Mouse (Mus musculus) embryonic facial prominence, embryonic 11.5 days (tissue): ENCODE measurements around the gene Exoc7. TPM values are rescaled to one million over a fixed set of nuclear protein-coding genes. Genes with fewer than 3 reads are reported as not detected.

Source experiments
- ATAC-seq: fragments of 200-750 bp; cut with Nextera tagmentation; replicated peaks from 2 replicates; pipeline ENCODE4 v1.8.0; 2017; ENCODE audit warnings: low read depth; ENCODE audit not compliant: insufficient number of reproducible peaks, low FRiP score, low TSS enrichment
- DNase-seq: peaks from one replicate; pipeline ENCODE4 v3.0.0-alpha.2; 2015; ENCODE audit warnings: low spot score
- H3K27ac ChIP-seq: fragments of 300-500 bp; sonication (generic); replicated peaks from 2 replicates; pipeline ENCODE4 v1.5.1; 2014; ENCODE audit warnings: mild to moderate bottlenecking, low read depth, low read length, control low read depth
- H3K27me3 ChIP-seq: fragments of 300-500 bp; sonication (generic); 2 replicates; pipeline ENCODE4 v1.6.1; 2014; ENCODE audit warnings: mild to moderate bottlenecking, low read length, moderate library complexity, mixed read lengths; ENCODE audit not compliant: control insufficient read depth, insufficient read depth
- H3K36me3 ChIP-seq: fragments of 300-500 bp; sonication (generic); replicated peaks from 2 replicates; pipeline ENCODE4 v1.6.1; 2014; ENCODE audit warnings: low read depth, mild to moderate bottlenecking, low read length, moderate library complexity, mixed read lengths; ENCODE audit not compliant: control insufficient read depth, insufficient read depth
- H3K4me1 ChIP-seq: fragments of 300-500 bp; sonication (generic); 2 replicates; pipeline ENCODE4 v1.6.1; 2014; ENCODE audit warnings: low read length, mixed read lengths; ENCODE audit not compliant: control insufficient read depth, insufficient read depth
- H3K4me2 ChIP-seq: fragments of 300-500 bp; sonication (generic); 2 replicates; pipeline ENCODE4 v1.6.1; 2014; ENCODE audit warnings: low read depth, mild to moderate bottlenecking, control low read depth, low read length, moderate library complexity
- H3K4me3 ChIP-seq: fragments of 300-500 bp; sonication (generic); 2 replicates; pipeline ENCODE4 v1.5.1; 2014; ENCODE audit warnings: low read depth, low read length, control low read depth
- H3K9ac ChIP-seq: fragments of 300-500 bp; sonication (generic); replicated peaks from 2 replicates; pipeline ENCODE4 v1.6.1; 2014; ENCODE audit warnings: mild to moderate bottlenecking, control low read depth, low read length
- H3K9me3 ChIP-seq: fragments of 300-500 bp; sonication (generic); replicated peaks from 2 replicates; pipeline ENCODE4 v1.6.1; 2016; ENCODE audit warnings: mild to moderate bottlenecking, low read length, inconsistent platforms, mixed read lengths; ENCODE audit not compliant: control insufficient read depth
- WGBS: fragments of 180-500 bp; shearing (Covaris S2); extraction: QIAGEN DNeasy Blood & Tissue Kit; methylation state at CpG from one replicate; pipeline ENCODE4 v1.1.7; 2014; 5-methylcytosine and 5-hydroxymethylcytosine counted together
- polyA plus RNA-seq: library from polyadenylated mRNA; unstranded; fragments of >200 nt; fragmentation: Nextera tagmentation; extraction: Ambion mirVana; gene quantifications from 2 replicates; pipeline ENCODE4 v1.2.1, GENCODE M21; 2014

The Exoc7 gene
- polyA plus RNA-seq, 1 experiment from 2014 or later = 64.2 TPM

DNA sequence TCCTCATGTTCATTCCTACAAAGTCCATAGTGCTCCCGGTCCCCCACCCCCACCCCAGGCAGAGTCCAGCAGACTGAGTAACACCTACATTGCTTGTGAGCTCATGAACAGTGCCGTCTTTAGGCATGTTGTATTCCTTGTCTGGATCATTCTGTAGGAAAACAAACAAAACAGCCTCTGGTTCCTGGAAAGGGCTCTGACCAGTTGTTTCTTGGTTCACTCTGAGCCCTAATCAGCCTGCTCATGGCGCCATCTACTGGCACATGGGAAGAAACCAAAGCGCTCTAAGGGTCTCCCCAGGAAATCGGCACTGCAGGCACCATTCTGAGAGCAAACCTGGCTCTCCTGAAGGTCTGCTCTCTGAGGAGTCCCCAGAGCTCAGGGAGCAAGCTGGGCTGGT, 12.7 kb downstream of the Exoc7 start:
- no peaks in the 10 kb centered on the region for H3K4me1 ChIP-seq
- H3K9me3 ChIP-seq = no peaks in the 10 kb centered on the region
- no peak overlapping the region for H3K27ac ChIP-seq
- H3K36me3 ChIP-seq = no peaks in the 10 kb centered on the region; the same call in none of the 2 replicates
- peak; percentile 82 for DNase-seq
- H3K4me3 ChIP-seq = no peak overlapping the region
- H3K9ac ChIP-seq = no peak overlapping the region
- H3K4me2 ChIP-seq = no peak overlapping the region
- ATAC-seq = no peak
- WGBS = 35% methylated on average over 5 of the region's 5 CpGs
- no peaks in the 10 kb centered on the region for H3K27me3 ChIP-seq

- H3K4me1 ChIP-seq = no peaks in the 10 kb centered on the region
Observed at GRCm38 (mm10) chr11:116293538-116294137, 13.4 kb downstream of the Exoc7 start.

DNA sequence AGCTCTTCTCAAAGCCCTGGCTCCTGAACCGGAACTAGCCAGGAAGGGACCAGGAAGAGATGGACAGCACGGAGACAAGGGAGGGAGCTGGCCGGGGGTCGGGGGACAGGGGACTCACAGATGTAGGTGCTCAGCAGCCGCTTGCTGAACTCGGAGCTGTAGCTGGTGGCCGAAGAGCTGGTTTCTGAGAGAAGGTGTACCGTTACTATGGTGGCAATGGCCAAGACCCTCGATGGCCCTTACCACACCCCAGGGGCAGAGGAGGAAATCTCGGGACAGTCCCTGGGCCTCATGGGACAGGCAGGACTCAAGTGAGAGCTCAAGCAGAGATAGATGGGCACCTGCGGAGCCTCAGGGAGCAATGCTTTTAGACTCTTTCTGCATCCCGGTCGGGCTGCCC, 14.6 kb downstream of the Exoc7 start:
- H3K9ac ChIP-seq = no peak overlapping the region
- H3K4me2 ChIP-seq = no peak overlapping the region
- no peak for DNase-seq
- H3K36me3 ChIP-seq = peaks cover 3% of the 10 kb centered on the region
- no peak overlapping the region for H3K4me3 ChIP-seq
- H3K4me1 ChIP-seq = no peaks in the 10 kb centered on the region
- no peak overlapping the region for H3K27ac ChIP-seq
- H3K9me3 ChIP-seq = no peaks in the 10 kb centered on the region
- no peaks in the 10 kb centered on the region for H3K27me3 ChIP-seq
- no peak for ATAC-seq
- WGBS = 91% methylated on average over 13 of the region's 13 CpGs

More at GRCm38 (mm10) chr11:116293538-116294137, 13.4 kb downstream of the Exoc7 start:
- Histone ChIP-seq H3K27me3 (no peaks in the 10 kb centered on the region), H3K9ac (no peak overlapping the region), H3K9me3 (no peaks in the 10 kb centered on the region), H3K27ac (no peak overlapping the region), H3K36me3 (no peaks in the 10 kb centered on the region; the same call in none of the 2 replicates), H3K4me3 (no peak overlapping the region), H3K4me2 (no peak overlapping the region)
- 89% methylated on average over 12 of the region's 12 CpGs for WGBS
- DNase-seq (no peak), ATAC-seq (no peak)

DNA sequence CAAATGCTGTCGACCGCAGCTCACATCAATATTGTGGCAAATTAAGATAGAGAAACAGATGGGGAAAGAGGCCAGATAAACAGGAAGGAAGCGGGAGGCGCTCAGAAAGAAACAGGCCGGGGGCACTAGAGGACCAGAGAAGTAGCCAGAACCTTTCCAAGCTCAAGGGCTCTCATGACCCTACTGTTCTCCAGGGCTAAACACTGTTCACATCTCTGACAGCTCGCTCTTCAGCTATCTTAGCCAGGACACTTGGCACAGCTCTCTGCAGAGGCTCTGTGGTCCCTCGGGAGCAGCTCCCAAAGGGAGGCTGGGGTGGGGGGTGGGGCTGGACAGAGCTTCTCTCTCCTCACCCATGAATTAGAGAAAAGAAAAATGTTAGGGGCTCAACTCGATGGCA, 16.5 kb downstream of the Exoc7 start:
- peaks cover 3% of the 10 kb centered on the region for H3K36me3 ChIP-seq
- no peaks in the 10 kb centered on the region for H3K9me3 ChIP-seq
- no peak overlapping the region for H3K9ac ChIP-seq
- no peaks in the 10 kb centered on the region for H3K27me3 ChIP-seq
- no peaks in the 10 kb centered on the region for H3K4me1 ChIP-seq
- DNase-seq = no peak
- H3K27ac ChIP-seq = no peak overlapping the region
- ATAC-seq = no peak
- no peak overlapping the region for H3K4me3 ChIP-seq
- WGBS = 83% methylated on average over 8 of the region's 8 CpGs
- no peak overlapping the region for H3K4me2 ChIP-seq

GRCm38 (mm10) chr11:116287351-116287750, 19.7 kb downstream of the Exoc7 start:
- Histone ChIP-seq H3K27me3 (peaks cover 18% of the 10 kb centered on the region), H3K4me1 (no peaks in the 10 kb centered on the region; the same call in 1 of the 2 replicates), H3K27ac (no peak overlapping the region), H3K9me3 (no peaks in the 10 kb centered on the region), H3K4me3 (no peak overlapping the region), H3K4me2 (no peak overlapping the region), H3K9ac (no peak overlapping the region), H3K36me3 (peaks cover 3% of the 10 kb centered on the region)
- WGBS = 72% methylated on average over 5 of the region's 5 CpGs
- DNase-seq (no peak), ATAC-seq (no peak)

GRCm38 (mm10) chr11:116285770-116286191, 21.3 kb downstream of the Exoc7 start:
- no peak overlapping the region for H3K4me2 ChIP-seq
- no peak overlapping the region for H3K4me3 ChIP-seq
- peaks cover 33% of the 10 kb centered on the region for H3K27me3 ChIP-seq
- H3K9ac ChIP-seq = no peak overlapping the region
- H3K4me1 ChIP-seq = peaks cover 5% of the 10 kb centered on the region; the same call in 1 of the 2 replicates
- ATAC-seq (peak; percentile 54; the same call in 1 of the 2 replicates), DNase-seq (no peak)
- H3K9me3 ChIP-seq = no peaks in the 10 kb centered on the region
- 72% methylated on average over 7 of the region's 7 CpGs for WGBS
- H3K27ac ChIP-seq = no peak overlapping the region
- H3K36me3 ChIP-seq = peaks cover 3% of the 10 kb centered on the region; the same call in 1 of the 2 replicates

DNA sequence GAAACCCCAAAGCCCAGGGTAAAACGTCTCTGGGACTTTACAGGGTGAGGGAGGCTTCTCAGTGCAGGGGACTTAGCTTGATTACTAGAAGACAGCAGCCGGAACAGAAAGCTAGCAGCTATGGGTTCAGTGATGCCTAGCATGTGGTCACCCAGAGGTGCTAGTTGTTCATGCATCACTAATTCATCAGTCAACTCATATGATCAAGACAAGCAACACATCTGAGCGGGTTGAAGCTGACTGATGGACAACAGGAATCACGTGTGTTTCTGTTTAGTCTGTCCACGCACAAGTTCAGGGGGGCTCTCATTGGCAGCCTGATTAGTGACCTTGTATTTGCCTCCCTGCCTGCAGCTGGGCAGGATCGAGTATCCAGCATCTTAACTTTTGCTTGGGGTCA, 23.1 kb downstream of the Exoc7 start:
- ATAC-seq = no peak
- H3K4me3 ChIP-seq = no peak overlapping the region
- no peak for DNase-seq
- 0 out of 2 replicates have a peak, but pooled peaks cover 3% of the 10 kb centered on the region for H3K36me3 ChIP-seq
- no peak overlapping the region for H3K27ac ChIP-seq
- H3K27me3 ChIP-seq = peaks cover 40% of the 10 kb centered on the region
- no peak overlapping the region for H3K4me2 ChIP-seq
- H3K4me1 ChIP-seq = peaks cover 5% of the 10 kb centered on the region; the same call in 1 of the 2 replicates
- 37% methylated on average over 6 of the region's 6 CpGs for WGBS
- no peak overlapping the region for H3K9ac ChIP-seq
- H3K9me3 ChIP-seq = no peaks in the 10 kb centered on the region

DNA sequence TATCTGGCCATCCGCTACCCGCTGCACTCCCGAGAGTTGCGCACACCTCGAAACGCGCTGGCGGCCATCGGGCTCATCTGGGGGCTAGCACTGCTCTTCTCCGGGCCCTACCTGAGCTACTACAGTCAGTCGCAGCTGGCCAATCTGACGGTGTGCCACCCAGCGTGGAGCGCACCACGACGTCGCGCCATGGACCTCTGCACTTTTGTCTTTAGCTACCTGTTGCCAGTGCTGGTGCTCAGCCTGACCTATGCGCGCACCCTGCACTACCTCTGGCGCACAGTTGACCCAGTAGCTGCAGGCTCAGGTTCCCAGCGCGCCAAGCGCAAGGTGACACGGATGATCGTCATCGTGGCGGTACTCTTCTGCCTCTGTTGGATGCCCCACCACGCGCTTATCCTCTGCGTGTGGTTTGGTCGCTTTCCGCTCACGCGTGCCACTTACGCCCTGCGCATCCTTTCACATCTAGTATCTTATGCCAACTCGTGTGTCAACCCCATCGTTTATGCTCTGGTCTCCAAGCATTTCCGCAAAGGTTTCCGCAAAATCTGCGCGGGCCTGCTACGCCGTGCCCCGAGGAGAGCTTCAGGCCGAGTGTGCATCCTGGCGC, 24.0 kb downstream of the Exoc7 start:
- Histone ChIP-seq H3K4me3 (no peak overlapping the region), H3K9ac (no peak overlapping the region), H3K9me3 (no peaks in the 10 kb centered on the region), H3K4me1 (peaks cover 5% of the 10 kb centered on the region; the same call in 1 of the 2 replicates), H3K36me3 (no peaks in the 10 kb centered on the region), H3K27ac (no peak overlapping the region), H3K27me3 (peaks cover 40% of the 10 kb centered on the region), H3K4me2 (no peak overlapping the region)
- WGBS = 9% methylated on average over 48 of the region's 48 CpGs
- ATAC-seq (no peak), DNase-seq (no peak)
